Mouse (Mus musculus) brain, embryonic 14.5 days (tissue): ENCODE data around the gene Ccl3.

Source experiments
- CTCF ChIP-seq: fragments of 200-500 bp; IDR thresholded peaks from 2 replicates; pipeline ENCODE4 v1.5.1; 2012; ENCODE audit warnings: inconsistent platforms, mild to moderate bottlenecking, moderate library complexity, borderline replicate concordance; ENCODE audit not compliant: insufficient read depth, insufficient read length; ENCODE audit errors: extremely low read depth
- POLR2A ChIP-seq: fragments of 200-500 bp; IDR thresholded peaks from 2 replicates; pipeline ENCODE4 v1.6.1; 2012; ENCODE audit warnings: mild to moderate bottlenecking, inconsistent platforms, borderline replicate concordance; ENCODE audit not compliant: poor library complexity, insufficient read depth, insufficient read length, severe bottlenecking; ENCODE audit errors: extremely low read depth

DNA sequence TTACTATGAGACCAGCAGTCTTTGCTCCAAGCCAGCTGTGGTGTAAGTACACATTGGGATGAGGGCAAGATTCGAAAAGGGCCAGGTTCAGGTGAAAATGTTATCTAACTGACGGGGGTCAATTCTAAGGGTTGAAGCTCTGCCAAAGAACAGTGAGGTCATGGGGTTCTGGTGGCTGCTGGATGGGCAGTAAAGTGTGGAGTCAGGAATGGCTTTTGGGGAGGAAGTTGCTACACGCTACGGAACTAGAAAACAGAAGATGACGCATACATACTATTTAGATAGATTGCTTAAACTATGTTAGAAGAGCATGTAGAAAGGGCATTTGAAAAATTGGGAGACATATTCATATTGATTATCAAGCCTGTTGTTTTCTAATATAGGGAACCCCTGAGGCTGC is 14.4 kb upstream of the Ccl3 start:
- TF ChIP-seq POLR2A (no peak), CTCF (no peak)
